Mouse (Mus musculus) kidney, adult 8-10 months (tissue): ENCODE data around the gene Gm5965.
A peak's percentile ranks its signal among the peaks of the same experiment; 100 is the strongest.
"Not testable (repeated sequence)": the region's sequence is repeated elsewhere in the genome, so short reads cannot be mapped to it uniquely, and the experiment has no call there.

Experiments used
- DNase-seq, 2 experiments: peaks; one replicate each; pipeline ENCODE4 v3.0.0; 2022

The Gm5965 gene

DNA sequence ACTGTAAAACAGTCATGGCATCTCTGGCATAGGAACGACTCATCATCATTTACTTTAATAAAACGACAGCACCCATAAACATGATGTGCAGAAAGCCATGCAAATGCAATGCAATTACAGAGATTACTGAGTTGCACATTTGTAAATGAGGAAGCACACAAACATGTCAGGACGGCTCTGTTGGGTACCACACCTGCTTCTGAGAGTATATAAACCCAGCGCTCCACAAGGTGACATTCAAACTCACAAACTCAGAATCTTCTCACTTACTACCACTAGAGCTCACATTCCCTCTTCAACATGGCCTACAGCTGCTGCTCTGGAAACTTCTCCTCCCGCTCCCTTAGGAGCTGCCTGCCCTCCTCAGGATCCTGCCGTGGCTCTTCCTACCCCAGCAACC is at the start of gene Gm5965:
Gm5965 (plus strand) TSS at position 301 of the 400 bp plus-strand sequence.
- DNase-seq = no peak

GRCm38 (mm10) chr16:88728812-88729275 is 48.9 kb upstream of the Gm5965 start, which contains the start of gene Krtap13-1:
Krtap13-1 (plus strand) TSS chr16:88728862.
- no peak for DNase-seq

DNA sequence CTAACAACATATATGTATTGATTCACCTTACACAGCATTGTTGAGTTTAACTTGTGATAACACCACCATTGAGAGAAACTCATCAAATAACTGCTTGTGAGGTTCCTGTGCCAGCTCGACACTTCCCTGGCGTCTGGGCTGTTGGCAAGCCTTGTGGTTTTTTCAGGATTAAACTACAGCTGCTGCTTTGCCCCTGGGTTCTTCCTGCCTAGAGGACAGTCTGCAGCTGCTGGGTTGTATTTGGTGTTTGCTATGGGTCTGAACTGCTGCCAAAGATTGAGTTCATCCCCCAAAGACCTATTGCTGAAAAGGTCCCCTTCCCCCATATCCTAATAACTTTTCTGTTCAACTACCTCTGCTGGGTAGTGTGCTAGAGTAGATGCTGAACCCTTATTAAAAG is 42.3 kb upstream of the Gm5965 start:
- DNase-seq = no peak

- no peak for DNase-seq
These were observed 32.9 kb upstream of the Gm5965 start for GRCm38 (mm10) chr16:88744750-88745340.

DNA sequence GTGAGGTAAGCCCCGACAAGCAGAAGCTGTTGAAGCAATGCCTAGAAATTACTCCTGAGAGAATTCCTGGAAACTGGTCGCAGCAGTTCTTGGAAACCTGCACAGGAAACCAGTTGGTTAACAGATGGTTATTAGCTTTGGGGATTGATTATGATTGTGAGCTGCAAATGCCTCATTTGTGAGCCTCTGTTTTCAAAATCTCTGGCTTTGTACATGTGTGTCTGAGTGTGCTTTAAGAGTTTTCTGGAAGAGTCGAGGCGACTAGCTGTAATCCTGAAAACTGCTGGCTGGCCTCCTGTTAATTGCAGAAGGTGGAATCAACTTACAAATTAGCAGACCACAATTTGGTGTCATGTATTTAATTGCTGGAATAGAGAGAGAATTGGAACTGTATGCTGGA is 29.8 kb upstream of the Gm5965 start:
- no peak for DNase-seq

- DNase-seq = not testable (repeated sequence)
These were observed 26.2 kb upstream of the Gm5965 start, which contains the start of gene Krtap13 for GRCm38 (mm10) chr16:88751535-88751934. Krtap13 (minus strand) TSS chr16:88751635.

GRCm38 (mm10) chr16:88758547-88758946 is 19.1 kb upstream of the Gm5965 start, which contains the start of gene 2310034C09Rik:
2310034C09Rik (plus strand) TSS chr16:88758847.
- DNase-seq = not testable (repeated sequence)

DNA sequence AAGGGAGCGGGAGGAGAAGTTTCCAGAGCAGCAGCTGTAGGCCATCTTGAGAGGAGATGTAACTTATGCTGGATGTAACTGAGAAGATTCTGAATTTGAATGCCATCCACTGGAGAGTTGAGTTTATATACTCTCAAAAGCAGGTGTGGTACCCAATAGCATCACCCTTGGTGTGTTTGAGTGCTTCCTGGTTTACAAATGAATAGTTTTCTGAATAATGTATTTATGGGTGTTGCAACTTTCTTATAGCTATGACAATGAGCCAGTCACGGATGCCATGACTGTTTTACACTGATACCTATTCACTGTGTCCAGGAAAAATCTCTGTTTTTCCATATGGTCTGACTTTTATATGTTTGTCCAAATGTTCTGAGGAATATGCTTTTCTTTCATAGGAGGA is 3.6 kb upstream of the Gm5965 start, which contains the start of gene 2310057N15Rik:
2310057N15Rik (minus strand) TSS at position 101 of the 400 bp plus-strand sequence.
- DNase-seq = no peak

DNA sequence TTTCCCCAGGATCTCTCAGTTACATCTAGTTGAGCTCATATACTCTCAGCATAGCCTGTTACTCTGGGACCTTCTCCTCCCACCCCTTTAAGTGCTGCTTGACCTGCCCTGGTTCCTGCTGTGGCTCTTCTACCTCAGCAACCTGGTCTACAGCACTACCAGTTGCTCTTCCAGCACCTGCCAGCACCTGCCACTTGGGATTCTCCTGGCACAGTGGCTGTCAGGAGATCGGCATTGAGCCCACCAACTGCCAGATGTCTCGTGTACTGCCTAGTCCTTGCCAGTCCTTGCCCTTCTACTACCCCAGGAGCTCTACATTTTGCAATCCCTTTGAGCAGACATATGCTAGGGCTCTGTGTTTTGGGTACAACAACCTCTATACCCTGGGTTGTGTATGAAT is 9.1 kb downstream of the Gm5965 start:
- DNase-seq = no peak

- no peak for DNase-seq
These were observed 34.1 kb downstream of the Gm5965 start, which contains the start of gene Gm20741 for GRCm38 (mm10) chr16:88811827-88812226. Gm20741 (minus strand) TSS chr16:88812220.

GRCm38 (mm10) chr16:88820066-88820465 is 42.4 kb downstream of the Gm5965 start, which contains the start of gene Krtap15:
Krtap15 (plus strand) TSS chr16:88820215.
- no peak for DNase-seq

DNA sequence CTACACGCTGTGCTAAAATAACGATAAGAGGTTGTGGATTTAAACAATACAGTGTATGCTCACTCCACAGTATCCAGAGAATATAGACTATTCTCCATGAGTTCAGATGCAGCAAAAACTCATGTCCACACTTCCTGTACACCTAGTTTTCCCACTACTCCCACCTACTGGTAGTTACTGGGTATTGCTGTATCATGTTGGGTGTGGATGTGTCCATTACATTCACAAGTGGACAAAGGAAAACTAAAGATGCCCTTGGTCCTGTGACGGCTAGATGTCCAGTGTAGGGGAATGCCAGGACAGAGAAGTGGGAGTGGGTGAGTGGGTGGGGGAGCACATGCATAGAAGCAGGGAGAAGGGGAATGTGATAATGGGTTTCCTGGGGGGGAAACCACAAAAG is 46.0 kb downstream of the Gm5965 start:
- peak in 1 of 2 experiments; percentile 20 for DNase-seq

- no peak for DNase-seq
These were observed 48.5 kb downstream of the Gm5965 start, which contains the start of gene Krtap14 for GRCm38 (mm10) chr16:88826095-88826652. Krtap14 (minus strand) TSS chr16:88826145.

DNA sequence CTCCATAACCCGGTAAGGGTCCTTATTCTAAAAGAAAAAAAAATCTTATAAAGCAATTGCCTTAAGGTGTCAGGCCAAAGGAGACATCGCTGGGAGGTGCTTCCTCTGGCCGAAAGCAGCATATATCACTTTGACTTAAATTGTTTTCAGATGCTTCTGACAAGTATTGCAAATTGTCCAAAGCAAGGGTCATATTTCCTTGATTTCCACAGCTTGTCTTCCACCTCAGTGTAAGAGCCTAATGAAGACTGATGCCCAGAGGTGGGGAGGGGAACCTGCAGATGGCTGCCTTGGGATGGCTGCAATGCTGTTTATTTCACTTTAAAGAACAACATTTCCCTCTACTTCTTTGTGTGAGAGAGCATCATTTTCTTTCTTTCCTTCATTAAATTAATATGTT is 49.3 kb downstream of the Gm5965 start:
- DNase-seq = no peak
